ENCODE assay signal across 13 mouse cellular contexts in genomic region chr7:97740948-97741347, GRCm38 (mm10). TPM values are rescaled to one million over a fixed set of nuclear protein-coding genes. Genes with fewer than 3 reads are reported as not detected.
A peak's percentile ranks its signal among the peaks of the same experiment; 100 is the strongest.
DNase-seq lines count a peak whose midpoint lies in the region; ATAC-seq and TF ChIP-seq lines count a peak whose summit lies in the region.
"Had no signal": no experiment of that assay in that cellular context is flagged by ENCODE, and none has a peak within 500 bp of the region (broad histone marks: within the 10 kb centered on the region; RNA-seq: fewer than 3 reads in every experiment).

No protein-coding gene starts in this region.

- no peak for ATAC-seq in liver, embryonic 13.5 days (ENCODE audit: low read depth)
- peak; percentile 36 for ATAC-seq in megakaryocyte progenitor cell, adult 5-6 weeks (replicated peaks; ENCODE audit: poor library complexity)
- ATAC-seq: forebrain, embryonic 15.5 days had no signal

- no peak overlapping the region for H3K4me3 ChIP-seq in kidney, adult 2 months (ENCODE audit: insufficient read depth, low read depth, low read length)
- H3K4me3 ChIP-seq in liver, embryonic 13.5 days (replicated peaks), result no peak overlapping the region
- H3K4me3 ChIP-seq: forebrain, embryonic 15.5 days; hindbrain, embryonic 15.5 days; neural tube, embryonic 13.5 days had no signal

- no peak overlapping the region for H3K9ac ChIP-seq in liver, embryonic 13.5 days
- H3K9ac ChIP-seq: forebrain, embryonic 15.5 days; hindbrain, embryonic 15.5 days; neural tube, embryonic 13.5 days had no signal

- H3K27me3 ChIP-seq in kidney, adult 2 months (replicated peaks; ENCODE audit: control insufficient read depth, insufficient read depth, low read length), result no peaks in the 10 kb centered on the region
- no peaks in the 10 kb centered on the region for H3K27me3 ChIP-seq in liver, embryonic 13.5 days
- H3K27me3 ChIP-seq: forebrain, embryonic 15.5 days; hindbrain, embryonic 15.5 days; neural tube, embryonic 13.5 days had no signal

- H3K9me3 ChIP-seq in liver, embryonic 13.5 days (replicated peaks), result no peaks in the 10 kb centered on the region
- H3K9me3 ChIP-seq: forebrain, embryonic 15.5 days; hindbrain, embryonic 15.5 days; neural tube, embryonic 13.5 days had no signal

- DNase-seq in kidney, adult 2 months, result peak; percentile 29
- no peak for DNase-seq in kidney, adult 18-20 months
- peak; percentile 58 for DNase-seq in adrenal gland, postnatal 25 days
- no peak for DNase-seq in liver, embryonic 13.5 days
- no peak for DNase-seq in left cerebral cortex, adult 8-10 months (ENCODE audit: low spot score in 2 of 2)
- no peak for DNase-seq in urinary bladder, postnatal 4 days (ENCODE audit: low spot score in 2 of 2)
- no peak for DNase-seq in heart, postnatal 25 days (ENCODE audit: low spot score)
- DNase-seq: heart, adult 11 months; spleen, adult 18-20 months had no signal

- no peak for TF ChIP-seq CTCF in kidney, adult 2 months (conservative IDR thresholded peaks at IDR 0.05; ENCODE audit: insufficient read depth, insufficient read length, low read depth, low read length)

- 0 out of 2 replicates have a peak overlapping the region, but pooled peaks have one; percentile 0 for H3K4me2 ChIP-seq in liver, embryonic 13.5 days
- H3K4me2 ChIP-seq: forebrain, embryonic 15.5 days; hindbrain, embryonic 15.5 days; neural tube, embryonic 13.5 days had no signal

- WGBS in kidney, adult 2 months, result 36% methylated on average over 10 of the region's 10 CpGs
- WGBS in liver, embryonic 13.5 days (ENCODE audit: insufficient replicate concordance), result 66% methylated on average over 10 of the region's 10 CpGs

- no peak for TF ChIP-seq POLR2A in kidney, adult 2 months (IDR thresholded peaks at IDR 0.05; ENCODE audit: low read depth, low read length)

- H3K36me3 ChIP-seq in kidney, adult 2 months (ENCODE audit: control insufficient read depth, insufficient read depth, low read length), result no peaks in the 10 kb centered on the region
- H3K36me3 ChIP-seq in liver, embryonic 13.5 days, result no peaks in the 10 kb centered on the region
- H3K36me3 ChIP-seq: forebrain, embryonic 15.5 days; hindbrain, embryonic 15.5 days; neural tube, embryonic 13.5 days had no signal

- H3K27ac ChIP-seq in kidney, adult 2 months (ENCODE audit: insufficient read depth, low read depth, low read length), result no peak overlapping the region
- peak overlapping the region; percentile 54; the same call in 1 of the 2 replicates for H3K27ac ChIP-seq in liver, embryonic 13.5 days
- H3K27ac ChIP-seq: forebrain, embryonic 15.5 days; hindbrain, embryonic 15.5 days; neural tube, embryonic 13.5 days had no signal

- intact Hi-C loops in heart, postnatal 25 days (cut with DNase I), result loop anchor here (5.0 kb wide), 2 partner anchors 331 to 361 kb away; no protein-coding TSS in a partner anchor

- no peaks in the 10 kb centered on the region; the same call in 1 of the 2 replicates for H3K4me1 ChIP-seq in kidney, adult 2 months (ENCODE audit: control insufficient read depth, insufficient read depth, low read length)
- H3K4me1 ChIP-seq in liver, embryonic 13.5 days (replicated peaks), result peaks cover 63% of the 10 kb centered on the region

RNA-seq across cellular contexts. Expression of gene Aqp11, which starts 2.9 kb away (rescaled TPM):
- 62.0 and 65.9 TPM in 2 replicates for polyA plus RNA-seq in kidney, adult 2 months (2012; rRNA removed)
- 4.0 and 5.2 TPM in 2 replicates for total RNA-seq in adrenal gland, postnatal 25 days (2021)
- polyA plus RNA-seq in liver, embryonic 13.5 days (2015; fragmentation: Nextera tagmentation; extraction: Ambion mirVana), result 15.6 and 15.9 TPM in 2 replicates
- total RNA-seq in megakaryocyte progenitor cell, adult 5-6 weeks (2015), result 4.1 and 4.3 TPM in 2 replicates
- 2.9 and 3.9 TPM in 2 replicates for total RNA-seq in megakaryocyte progenitor cell, adult 5-6 weeks (2017)
- total RNA-seq in left cerebral cortex, adult 8-10 months (2022), result 10 to 100 TPM; 20.7 to 24.7 (median 22.6) TPM
- 1 to 10 TPM; 1.6 to 1.9 TPM for total RNA-seq in heart, postnatal 25 days (2021)

RNA-seq across cellular contexts. Expression of gene Clns1a, which starts 44.5 kb away (rescaled TPM):
- polyA plus RNA-seq in kidney, adult 2 months (2012; rRNA removed), result 23.5 and 28.7 TPM in 2 replicates
- 54.1 and 56.9 TPM in 2 replicates for total RNA-seq in adrenal gland, postnatal 25 days (2021)
- 104 and 110 TPM in 2 replicates for polyA plus RNA-seq in liver, embryonic 13.5 days (2015; fragmentation: Nextera tagmentation; extraction: Ambion mirVana)
- total RNA-seq in megakaryocyte progenitor cell, adult 5-6 weeks (2015), result 165 and 166 TPM in 2 replicates
- 163 and 168 TPM in 2 replicates for total RNA-seq in megakaryocyte progenitor cell, adult 5-6 weeks (2017)
- total RNA-seq in left cerebral cortex, adult 8-10 months (2022), result 10 to 100 TPM; 74.0 to 85.4 (median 80.9) TPM
- total RNA-seq in heart, postnatal 25 days (2021), result 10 to 100 TPM; 29.5 to 31.5 TPM

RNA-seq across cellular contexts. Expression of gene Pak1, which starts 47.4 kb away (rescaled TPM):
- 25.1 and 30.3 TPM in 2 replicates for polyA plus RNA-seq in kidney, adult 2 months (2012; rRNA removed)
- total RNA-seq in adrenal gland, postnatal 25 days (2021), result 20.5 and 26.5 TPM in 2 replicates
- polyA plus RNA-seq in liver, embryonic 13.5 days (2015; fragmentation: Nextera tagmentation; extraction: Ambion mirVana), result 6.7 and 8.8 TPM in 2 replicates
- total RNA-seq in megakaryocyte progenitor cell, adult 5-6 weeks (2015), result 41.0 and 51.5 TPM in 2 replicates
- total RNA-seq in megakaryocyte progenitor cell, adult 5-6 weeks (2017), result 48.3 and 51.7 TPM in 2 replicates
- total RNA-seq in left cerebral cortex, adult 8-10 months (2022), result 100 to 1,000 TPM; 373 to 389 (median 377) TPM
- total RNA-seq in heart, postnatal 25 days (2021), result 1 to 10 TPM; 1.2 to 1.3 TPM

Comparison
In these comparisons a context has a peak if more than half of its experiments do, and no peak if none do; other contexts are left out.
1. DNase-seq: peak in kidney, adult 2 months (single experiment) and adrenal gland, postnatal 25 days (single experiment); none in kidney, adult 18-20 months (single experiment), liver, embryonic 13.5 days (single experiment), left cerebral cortex, adult 8-10 months (0 of 2), urinary bladder, postnatal 4 days (0 of 2) and heart, postnatal 25 days (single experiment).